Mouse (Mus musculus) liver, embryonic 12.5 days (tissue): ENCODE data around the gene Tnni3k. TPM values are rescaled to one million over a fixed set of nuclear protein-coding genes. Genes with fewer than 3 reads are reported as not detected.

Experiments
- ATAC-seq: fragments of 200-750 bp; cut with Nextera tagmentation; 2 replicates; pipeline ENCODE4 v1.8.0; 2017; ENCODE audit warnings: moderate number of reproducible peaks, mild to moderate bottlenecking, moderate library complexity
- H3K27ac ChIP-seq: fragments of 300-500 bp; sonication (generic); 2 replicates; pipeline ENCODE4 v1.5.1; 2016; ENCODE audit warnings: mild to moderate bottlenecking
- H3K27me3 ChIP-seq: fragments of 300-500 bp; sonication (generic); replicated peaks from 2 replicates; pipeline ENCODE4 v1.6.1; 2016; ENCODE audit warnings: mild to moderate bottlenecking, moderate library complexity
- H3K36me3 ChIP-seq: fragments of 300-500 bp; sonication (generic); 2 replicates; pipeline ENCODE4 v1.6.1; 2016; ENCODE audit warnings: mild to moderate bottlenecking, moderate library complexity
- H3K4me1 ChIP-seq: fragments of 300-500 bp; sonication (generic); 2 replicates; pipeline ENCODE4 v1.6.1; 2016
- H3K4me2 ChIP-seq: fragments of 300-500 bp; sonication (generic); 2 replicates; pipeline ENCODE4 v1.6.1; 2016; ENCODE audit warnings: mild to moderate bottlenecking, moderate library complexity
- H3K4me3 ChIP-seq: fragments of 300-500 bp; sonication (generic); 2 replicates; pipeline ENCODE4 v1.5.1; 2016; ENCODE audit warnings: mild to moderate bottlenecking, moderate library complexity
- H3K9ac ChIP-seq: fragments of 300-500 bp; sonication (generic); 2 replicates; pipeline ENCODE4 v1.6.1; 2016; ENCODE audit warnings: mild to moderate bottlenecking, moderate library complexity
- H3K9me3 ChIP-seq: fragments of 300-500 bp; sonication (generic); replicated peaks from 2 replicates; pipeline ENCODE4 v1.6.1; 2016; ENCODE audit warnings: mild to moderate bottlenecking, moderate library complexity
- WGBS: fragments of 180-500 bp; shearing (Covaris S2); methylation state at CpG from one replicate; pipeline ENCODE4 v1.1.7; 2016; ENCODE audit not compliant: insufficient replicate concordance; 5-methylcytosine and 5-hydroxymethylcytosine counted together
- polyA plus RNA-seq: library from polyadenylated mRNA; unstranded; fragments of >200 nt; fragmentation: Nextera tagmentation; extraction: Ambion mirVana; gene quantifications from 2 replicates; pipeline ENCODE4 v1.2.1, GENCODE M21; 2016

Tnni3k gene
- polyA plus RNA-seq, 1 experiment from 2014 or later = not detected

- Histone ChIP-seq H3K27ac (no peak overlapping the region), H3K4me3 (no peak overlapping the region), H3K36me3 (no peaks in the 10 kb centered on the region), H3K27me3 (no peaks in the 10 kb centered on the region), H3K4me2 (no peak overlapping the region), H3K9me3 (no peaks in the 10 kb centered on the region), H3K4me1 (no peaks in the 10 kb centered on the region), H3K9ac (no peak overlapping the region)
- ATAC-seq = no peak
- WGBS = 65% methylated on average over 5 of the region's 5 CpGs
Measured at GRCm38 (mm10) chr3:154741496-154741895, 313.7 kb downstream of the Tnni3k start.

Other genes with a start within 250 kb of the Tnni3k start
- gene Fpgt, start 38.0 kb upstream of the Tnni3k start, polyA plus RNA-seq = 8.1 and 8.4 TPM in 2 replicates
- 0.20 and 0.33 TPM in 2 replicates for gene Lrriq3, start 38.0 kb upstream of the Tnni3k start, polyA plus RNA-seq